Mouse (Mus musculus) olfactory bulb, adult 2 months (tissue): Measurements from ENCODE around the gene Shroom3.

Experiments
- CTCF ChIP-seq: fragments of 200-500 bp; IDR thresholded peaks from 2 replicates; pipeline ENCODE4 v1.5.1; 2012; ENCODE audit warnings: low read depth, mild to moderate bottlenecking, low read length, moderate library complexity; ENCODE audit not compliant: insufficient read depth
- POLR2A ChIP-seq: fragments of 200-500 bp; IDR thresholded peaks from 2 replicates; pipeline ENCODE4 v1.6.1; 2012; ENCODE audit warnings: mild to moderate bottlenecking, low read depth, low read length, moderate library complexity; ENCODE audit not compliant: insufficient read depth

GRCm38 (mm10) chr5:92895877-92896276 is 212.6 kb downstream of the Shroom3 start:
- TF ChIP-seq CTCF (no peak), POLR2A (no peak)
